Mouse (Mus musculus) liver, adult 2 months (tissue): Measurements from ENCODE around the gene Zfp618. TPM values are rescaled to one million over a fixed set of nuclear protein-coding genes. Genes with fewer than 3 reads are reported as not detected.

Experiments used
- DNase-seq: peaks from one replicate; pipeline ENCODE4 v3.0.0-alpha.2; 2011; ENCODE audit warnings: low read depth, low spot score; ENCODE audit errors: extremely low read depth
- H3K27ac ChIP-seq: fragments of 200-500 bp; replicated peaks from 2 replicates; pipeline ENCODE4 v1.5.1; 2012; ENCODE audit warnings: low read depth, mild to moderate bottlenecking, control low read depth, inconsistent platforms, low read length; ENCODE audit not compliant: insufficient read depth
- H3K27me3 ChIP-seq: fragments of 200-500 bp; 2 replicates; pipeline ENCODE4 v1.6.1; 2012; ENCODE audit warnings: mild to moderate bottlenecking, moderate library complexity, low read length, inconsistent platforms; ENCODE audit not compliant: control insufficient read depth, insufficient read depth
- H3K36me3 ChIP-seq: fragments of 200-500 bp; 2 replicates; pipeline ENCODE4 v1.6.1; 2012; ENCODE audit warnings: low read length, inconsistent platforms; ENCODE audit not compliant: control insufficient read depth, insufficient read depth
- H3K4me1 ChIP-seq: fragments of 200-500 bp; 2 replicates; pipeline ENCODE4 v1.6.1; 2011; ENCODE audit warnings: low read length; ENCODE audit not compliant: control insufficient read depth, insufficient read depth
- H3K4me3 ChIP-seq: fragments of 200-500 bp; 2 replicates; pipeline ENCODE4 v1.5.1; 2011; ENCODE audit warnings: low read depth, mild to moderate bottlenecking, control low read depth, low read length, moderate library complexity; ENCODE audit not compliant: insufficient read depth
- H3K79me2 ChIP-seq: fragments of 200-500 bp; 2 replicates; pipeline ENCODE4 v1.6.1; 2012; ENCODE audit warnings: inconsistent platforms, mild to moderate bottlenecking, low read length, moderate library complexity; ENCODE audit not compliant: control insufficient read depth, insufficient read depth
- H3K9ac ChIP-seq: fragments of 200-500 bp; 2 replicates; pipeline ENCODE4 v1.6.1; 2012; ENCODE audit warnings: low read depth, mild to moderate bottlenecking, control low read depth, inconsistent platforms, low read length
- CTCF ChIP-seq: fragments of 200-500 bp; IDR thresholded peaks from 2 replicates; pipeline ENCODE4 v1.5.1; 2011; ENCODE audit warnings: low read depth, low read length, control low read depth
- POLR2A ChIP-seq: fragments of 200-500 bp; IDR thresholded peaks from 2 replicates; pipeline ENCODE4 v1.6.1; 2011; ENCODE audit warnings: low read length, control low read depth; ENCODE audit not compliant: insufficient read depth; ENCODE audit errors: extremely low read depth
- WGBS: fragments of 180-500 bp; shearing (Covaris S2); methylation state at CpG from one replicate; pipeline ENCODE4 v1.1.7; 2018; 5-methylcytosine and 5-hydroxymethylcytosine counted together
- polyA plus RNA-seq: library from polyadenylated mRNA; depleted of rRNA; stranded (reverse); fragments of >200 nt; gene quantifications from 2 replicates; pipeline ENCODE4 v1.2.3, GENCODE M21; 2012
- total RNA-seq: library from RNA; depleted of rRNA; stranded (reverse); fragments of >200 nt; gene quantifications from 2 replicates; pipeline ENCODE4 v1.2.3, GENCODE M21; 2014

Zfp618 gene
- total and polyA plus RNA-seq, 2 experiments = 0.18 to 0.73 TPM

DNA sequence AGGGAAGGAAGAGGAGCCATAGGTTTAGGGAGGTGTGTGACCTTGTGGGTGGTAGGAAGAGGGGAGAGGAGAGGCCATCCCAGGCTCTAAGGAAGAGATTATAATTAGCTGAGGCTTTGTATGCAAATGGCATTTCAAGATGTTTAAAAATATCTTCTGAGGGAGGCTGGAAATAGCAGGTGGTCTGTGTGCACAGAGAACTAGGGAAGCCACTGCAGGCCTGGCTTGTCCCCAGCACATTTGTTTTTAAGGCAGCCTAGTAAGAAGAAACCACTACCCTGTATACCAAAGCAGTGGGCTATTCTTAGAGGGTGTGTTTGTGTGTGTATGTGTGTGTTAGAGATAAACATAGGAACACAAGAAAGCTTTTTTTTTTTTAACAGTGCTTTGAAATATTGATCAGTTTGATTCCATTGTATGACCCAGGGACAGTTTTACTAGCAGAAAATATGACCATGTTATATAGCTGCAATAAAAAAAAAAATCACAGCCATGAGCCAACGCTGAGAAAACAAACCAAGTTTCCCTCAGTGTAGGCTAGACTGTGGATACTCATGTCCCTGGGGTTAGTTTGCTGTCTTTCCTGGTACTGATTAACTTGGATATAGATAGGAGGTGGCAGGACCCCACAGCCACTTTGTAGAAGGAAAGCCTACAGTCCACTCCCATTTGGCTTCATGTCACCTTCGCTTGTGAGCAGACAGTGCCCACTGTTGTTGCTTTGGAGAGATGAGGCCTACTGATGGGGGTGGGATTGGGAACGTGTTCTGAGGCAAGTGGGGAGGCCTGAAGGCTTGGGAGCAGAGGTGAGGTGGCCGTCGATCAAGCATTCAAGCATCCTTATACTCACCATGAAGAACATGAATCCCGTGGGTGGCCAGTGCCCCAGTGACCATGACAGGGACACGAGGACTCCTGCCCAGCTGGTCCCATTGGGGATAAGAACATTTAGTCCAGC, 41.1 kb downstream of the Zfp618 start:
- Histone ChIP-seq H3K27me3 (no peaks in the 10 kb centered on the region), H3K4me3 (no peak overlapping the region), H3K27ac (no peak overlapping the region), H3K9ac (no peak overlapping the region), H3K4me1 (no peaks in the 10 kb centered on the region), H3K36me3 (no peaks in the 10 kb centered on the region), H3K79me2 (no peaks in the 10 kb centered on the region)
- TF ChIP-seq CTCF = no peak
- TF ChIP-seq POLR2A = no peak
- DNase-seq = no peak
- WGBS = 54% methylated on average over 7 of the region's 7 CpGs

- Histone ChIP-seq H3K9ac (no peak overlapping the region), H3K79me2 (no peaks in the 10 kb centered on the region), H3K4me1 (no peaks in the 10 kb centered on the region), H3K4me3 (no peak overlapping the region), H3K36me3 (no peaks in the 10 kb centered on the region), H3K27ac (no peak overlapping the region), H3K27me3 (no peaks in the 10 kb centered on the region)
- DNase-seq = no peak
- TF ChIP-seq POLR2A (no peak), CTCF (no peak)
- 90% methylated on average over 9 of the region's 9 CpGs for WGBS
Measured at GRCm38 (mm10) chr4:63008206-63008605, 42.8 kb downstream of the Zfp618 start.

GRCm38 (mm10) chr4:63008822-63009221, 43.4 kb downstream of the Zfp618 start:
- TF ChIP-seq POLR2A = no peak
- no peak for TF ChIP-seq CTCF
- no peak for DNase-seq
- H3K4me3 ChIP-seq = no peak overlapping the region
- no peaks in the 10 kb centered on the region for H3K27me3 ChIP-seq
- 63% methylated on average over 3 of the region's 3 CpGs for WGBS
- H3K79me2 ChIP-seq = no peaks in the 10 kb centered on the region
- no peak overlapping the region for H3K9ac ChIP-seq
- H3K4me1 ChIP-seq = no peaks in the 10 kb centered on the region
- no peaks in the 10 kb centered on the region for H3K36me3 ChIP-seq
- no peak overlapping the region for H3K27ac ChIP-seq

DNA sequence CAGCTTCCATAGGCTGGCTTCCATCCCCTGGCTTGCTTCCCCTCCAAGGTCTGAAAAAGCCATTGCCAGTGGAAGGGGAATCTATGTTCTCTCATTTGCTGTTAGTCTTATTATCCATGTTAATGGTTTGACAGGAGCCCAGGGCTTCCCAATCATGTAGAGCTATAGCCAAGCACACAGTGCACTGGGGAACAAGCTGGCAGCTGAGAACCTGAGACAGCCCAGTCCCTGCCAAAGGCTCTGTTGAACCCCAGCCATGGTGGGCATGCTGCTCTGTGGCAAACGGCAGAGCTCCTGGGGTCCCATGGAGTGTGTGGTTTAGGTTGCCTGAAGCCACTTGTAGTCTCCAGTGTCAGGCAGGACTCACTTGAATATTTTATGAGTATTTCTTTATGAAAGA, 44.4 kb downstream of the Zfp618 start:
- H3K9ac ChIP-seq = no peak overlapping the region
- H3K36me3 ChIP-seq = no peaks in the 10 kb centered on the region
- H3K79me2 ChIP-seq = no peaks in the 10 kb centered on the region
- H3K27me3 ChIP-seq = no peaks in the 10 kb centered on the region
- no peak for DNase-seq
- H3K27ac ChIP-seq = no peak overlapping the region
- no peaks in the 10 kb centered on the region for H3K4me1 ChIP-seq
- WGBS = 87% methylated on average over 1 of the region's 1 CpGs
- TF ChIP-seq CTCF (no peak), POLR2A (no peak)
- H3K4me3 ChIP-seq = no peak overlapping the region

DNA sequence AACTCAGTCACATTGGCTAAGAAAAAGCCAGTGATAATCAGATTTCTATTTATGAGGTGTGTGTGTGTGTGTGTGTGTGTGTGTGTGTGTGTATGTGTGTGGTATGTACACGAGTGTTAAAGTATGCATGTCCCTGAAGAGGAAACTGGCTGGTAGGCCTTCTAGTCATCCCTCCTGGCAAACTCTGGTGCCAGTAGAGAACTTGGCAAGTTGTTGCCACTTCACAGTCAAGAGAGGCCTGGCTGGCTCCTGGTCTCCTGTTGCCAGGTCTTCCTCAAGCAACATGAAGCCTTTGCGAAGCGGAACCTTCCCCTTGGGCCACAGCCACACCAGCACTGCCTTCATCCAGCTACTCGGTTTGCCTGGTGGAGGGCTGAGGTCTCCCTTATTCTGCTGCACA, 44.9 kb downstream of the Zfp618 start:
- no peak for DNase-seq
- TF ChIP-seq POLR2A = no peak
- TF ChIP-seq CTCF = no peak
- H3K79me2 ChIP-seq = no peaks in the 10 kb centered on the region
- no peaks in the 10 kb centered on the region for H3K4me1 ChIP-seq
- H3K4me3 ChIP-seq = no peak overlapping the region
- 81% methylated on average over 4 of the region's 4 CpGs for WGBS
- no peaks in the 10 kb centered on the region for H3K27me3 ChIP-seq
- H3K36me3 ChIP-seq = no peaks in the 10 kb centered on the region
- H3K27ac ChIP-seq = no peak overlapping the region
- H3K9ac ChIP-seq = no peak overlapping the region

GRCm38 (mm10) chr4:63018616-63019015, 53.2 kb downstream of the Zfp618 start:
- no peak for TF ChIP-seq CTCF
- no peaks in the 10 kb centered on the region; the same call in 1 of the 2 replicates for H3K4me1 ChIP-seq
- no peak overlapping the region for H3K9ac ChIP-seq
- no peak overlapping the region for H3K27ac ChIP-seq
- DNase-seq = no peak
- no peak overlapping the region for H3K4me3 ChIP-seq
- H3K27me3 ChIP-seq = no peaks in the 10 kb centered on the region
- no peaks in the 10 kb centered on the region for H3K79me2 ChIP-seq
- 89% methylated on average over 10 of the region's 10 CpGs for WGBS
- H3K36me3 ChIP-seq = no peaks in the 10 kb centered on the region
